Mouse (Mus musculus) thymus, adult 2 months (tissue): ENCODE results near the gene Sec14l3.

ENCODE experiments used
- CTCF ChIP-seq: fragments of 200-500 bp; IDR thresholded peaks from 2 replicates; pipeline ENCODE4 v1.5.1; 2012; ENCODE audit warnings: mild to moderate bottlenecking, control low read depth, low read length, moderate library complexity, borderline replicate concordance; ENCODE audit not compliant: control insufficient read depth, poor library complexity, insufficient read depth; ENCODE audit errors: extremely low read depth
- POLR2A ChIP-seq: fragments of 200-500 bp; IDR thresholded peaks from 2 replicates; pipeline ENCODE4 v1.6.1; 2012; ENCODE audit warnings: mild to moderate bottlenecking, low read length, control low read depth, moderate library complexity; ENCODE audit not compliant: control insufficient read depth, poor library complexity, insufficient read depth; ENCODE audit errors: extremely low read depth

DNA sequence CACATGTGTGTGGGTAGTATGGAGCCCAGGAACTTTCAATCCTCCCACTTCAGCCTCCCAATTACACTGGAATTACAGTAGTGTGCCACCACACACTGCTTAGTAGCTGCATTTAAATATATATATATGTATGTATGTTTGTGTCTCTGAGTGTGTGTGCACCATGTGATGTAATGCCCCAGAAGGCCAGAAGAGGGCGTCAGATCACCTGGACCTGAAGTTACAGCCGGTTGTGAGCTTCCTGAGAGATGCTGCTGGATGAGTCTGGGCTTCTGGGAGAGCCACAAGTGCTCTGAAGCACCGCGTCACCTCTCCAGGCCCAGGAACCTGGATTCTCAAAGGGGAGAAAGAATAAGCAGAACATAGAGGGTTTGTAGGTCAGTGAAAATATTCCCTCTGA is 35.3 kb upstream of the Sec14l3 start:
- no peak for TF ChIP-seq POLR2A
- no peak for TF ChIP-seq CTCF
